Mouse (Mus musculus): ENCODE results near the gene Dek. TPM values are rescaled to one million over a fixed set of nuclear protein-coding genes. Genes with fewer than 3 reads are reported as not detected.
A peak's percentile ranks its signal among the peaks of the same experiment; 100 is the strongest.

Dek gene
- polyA plus RNA-seq, 2 experiments = 167 to 330 TPM

GRCm38 (mm10) chr13:47043833-47044616 is 62.0 kb downstream of the Dek start:
- whole genome bisulfite sequencing (ENCODE audit: insufficient replicate concordance) = 2% methylated on average over 45 of the region's 45 CpGs
- no peak overlapping the region for H3K27ac ChIP-seq
- H3K4me3 ChIP-seq (ENCODE audit: insufficient read depth in 1 of 2, low read depth in 2 of 2, low read length in 2 of 2) = peak overlapping the region; percentile 58 to 72
- H3K9me3 ChIP-seq (ENCODE audit: control insufficient read depth, low read length) = no peaks in the 10 kb centered on the region
- peak; percentile 13 for ATAC-seq (ENCODE audit: insufficient read depth)
- TF ChIP-seq CTCF (IDR thresholded peaks at IDR 0.05; ENCODE audit: low read depth) = no peak
- no peak for TF ChIP-seq EP300 (IDR thresholded peaks at IDR 0.05; ENCODE audit: low read depth)
- H3K4me2 ChIP-seq (ENCODE audit: low read depth) = peak overlapping the region; percentile 70
- no peaks in the 10 kb centered on the region for H3K36me3 ChIP-seq (replicated peaks; ENCODE audit: control insufficient read depth, insufficient read depth, low read depth)
- H3K27me3 ChIP-seq (ENCODE audit: control insufficient read depth, insufficient read depth, low read length) = no peaks in the 10 kb centered on the region; the same call in 1 of the 2 replicates
- no peak for DNase-seq (ENCODE audit: low read depth in 3 of 3, low spot score in 3 of 3)
- H3K9ac ChIP-seq (replicated peaks) = peak overlapping the region; percentile 20
- peaks cover 0 to 8% of the 10 kb centered on the region in 2 experiments; a peak in 2 of 4 replicates for H3K4me1 ChIP-seq (replicated peaks; ENCODE audit: control insufficient read depth in 2 of 2, insufficient read depth in 2 of 2, low read length in 1 of 2)

- H3K4me2 ChIP-seq (ENCODE audit: low read depth) = peak within 1 kb of the TSS; percentile 70
- peak within 1 kb of the TSS; percentile 58 to 76 for H3K4me3 ChIP-seq (ENCODE audit: insufficient read depth in 1 of 2, low read depth in 2 of 2, low read length in 2 of 2)
- no peak within 1 kb of the TSS for H3K27ac ChIP-seq
- no peaks in the 10 kb centered on the region for H3K36me3 ChIP-seq (replicated peaks; ENCODE audit: control insufficient read depth, insufficient read depth, low read depth)
- no peaks in the 10 kb centered on the region for H3K9me3 ChIP-seq (ENCODE audit: control insufficient read depth, low read length)
- peak within 1 kb of the TSS; percentile 57 for H3K9ac ChIP-seq (replicated peaks)
- TF ChIP-seq CTCF (IDR thresholded peaks at IDR 0.05; ENCODE audit: low read depth) = no peak
- TF ChIP-seq EP300 (IDR thresholded peaks at IDR 0.05; ENCODE audit: low read depth) = no peak
- no peaks in the 10 kb centered on the region; the same call in 1 of the 2 replicates for H3K27me3 ChIP-seq (ENCODE audit: control insufficient read depth, insufficient read depth, low read length)
- ATAC-seq (ENCODE audit: insufficient read depth) (peak; percentile 94), DNase-seq (ENCODE audit: low read depth in 3 of 3, low spot score in 3 of 3) (peak; percentile 92 to 95 (median 95))
- WGBS (ENCODE audit: insufficient replicate concordance) = under 1% methylated on average over 47 of the region's 48 CpGs
- H3K4me1 ChIP-seq (replicated peaks; ENCODE audit: control insufficient read depth in 2 of 2, insufficient read depth in 2 of 2, low read length in 1 of 2) = peaks cover 0 to 8% of the 10 kb centered on the region in 2 experiments; a peak in 2 of 4 replicates
These were observed 62.8 kb downstream of the Dek start, which contains the start of gene Kdm1b for GRCm38 (mm10) chr13:47043030-47043680. TSS of gene Kdm1b (plus strand) at chr13:47043499.

DNA sequence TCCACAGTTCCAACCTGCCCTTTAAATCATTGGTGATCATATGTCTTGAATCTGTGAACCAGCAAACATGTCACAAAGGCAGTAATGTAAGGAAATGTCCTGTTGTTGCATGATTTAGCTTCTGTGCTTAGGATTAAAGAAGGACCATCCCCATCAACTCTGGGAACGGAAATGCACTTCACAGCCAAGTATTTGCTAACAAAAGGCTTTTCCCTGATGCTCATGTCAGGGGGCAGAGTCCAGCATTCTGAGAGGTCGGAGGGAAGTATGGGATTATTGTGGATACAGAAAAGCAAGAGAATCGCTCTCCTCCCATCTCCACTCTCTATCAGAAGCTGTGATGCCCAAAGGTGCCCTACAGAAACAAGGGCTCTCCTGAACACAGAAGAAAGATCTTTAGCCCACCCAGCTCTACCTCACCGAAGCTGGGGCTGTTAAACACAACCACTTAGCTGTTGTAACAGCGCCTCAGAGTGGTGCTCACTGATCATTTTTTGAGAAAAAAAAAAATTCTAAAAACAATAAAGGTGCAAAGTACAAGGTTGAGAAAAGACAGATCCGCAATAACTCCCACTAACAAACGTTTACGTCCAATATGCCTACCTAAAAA is 63.9 kb downstream of the Dek start:
- TF ChIP-seq EP300 (IDR thresholded peaks at IDR 0.05; ENCODE audit: low read depth) (no peak), CTCF (IDR thresholded peaks at IDR 0.05; ENCODE audit: low read depth) (no peak)
- H3K27ac ChIP-seq = no peak overlapping the region

GRCm38 (mm10) chr13:47040061-47040460 is 65.9 kb downstream of the Dek start:
- Histone ChIP-seq H3K4me2 (ENCODE audit: low read depth) (no peak overlapping the region), H3K27me3 (ENCODE audit: control insufficient read depth, insufficient read depth, low read length) (no peaks in the 10 kb centered on the region; the same call in 1 of the 2 replicates), H3K9me3 (ENCODE audit: control insufficient read depth, low read length) (no peaks in the 10 kb centered on the region), H3K36me3 (replicated peaks; ENCODE audit: control insufficient read depth, insufficient read depth, low read depth) (no peaks in the 10 kb centered on the region), H3K9ac (replicated peaks) (no peak overlapping the region), H3K27ac (no peak overlapping the region), H3K4me1 (replicated peaks; ENCODE audit: control insufficient read depth in 2 of 2, insufficient read depth in 2 of 2, low read length in 1 of 2) (peaks cover 0 to 8% of the 10 kb centered on the region in 2 experiments; a peak in 2 of 4 replicates), H3K4me3 (ENCODE audit: insufficient read depth in 1 of 2, low read depth in 2 of 2, low read length in 2 of 2) (no peak overlapping the region)
- TF ChIP-seq EP300 (IDR thresholded peaks at IDR 0.05; ENCODE audit: low read depth) = no peak
- TF ChIP-seq CTCF (IDR thresholded peaks at IDR 0.05; ENCODE audit: low read depth) = no peak
- no peak for ATAC-seq (ENCODE audit: insufficient read depth)
- WGBS (ENCODE audit: insufficient replicate concordance) = 82% methylated on average over 5 of the region's 5 CpGs
- no peak for DNase-seq (ENCODE audit: low read depth in 3 of 3, low spot score in 3 of 3)

More for the DNA sequence above, 63.9 kb downstream of the Dek start:
- Histone ChIP-seq H3K4me3 (ENCODE audit: insufficient read depth in 1 of 2, low read depth in 2 of 2, low read length in 2 of 2) (peak overlapping the region; percentile 58 to 76; a peak in 3 of 4 replicates), H3K4me1 (replicated peaks; ENCODE audit: control insufficient read depth in 2 of 2, insufficient read depth in 2 of 2, low read length in 1 of 2) (peaks cover 0 to 8% of the 10 kb centered on the region in 2 experiments; a peak in 2 of 4 replicates), H3K9me3 (ENCODE audit: control insufficient read depth, low read length) (no peaks in the 10 kb centered on the region), H3K27me3 (ENCODE audit: control insufficient read depth, insufficient read depth, low read length) (no peaks in the 10 kb centered on the region; the same call in 1 of the 2 replicates), H3K4me2 (ENCODE audit: low read depth) (peak overlapping the region; percentile 70), H3K9ac (replicated peaks) (no peak overlapping the region; the same call in 1 of the 2 replicates), H3K36me3 (replicated peaks; ENCODE audit: control insufficient read depth, insufficient read depth, low read depth) (no peaks in the 10 kb centered on the region)
- no peak for ATAC-seq (ENCODE audit: insufficient read depth)
- DNase-seq (ENCODE audit: low read depth in 3 of 3, low spot score in 3 of 3) = no peak
- WGBS (ENCODE audit: insufficient replicate concordance) = 47% methylated on average over 8 of the region's 8 CpGs
